Mouse (Mus musculus): ENCODE measurements at regions not wholly inside any gene's neighbourhood (a gene's known extent, or its start where the extent isn't known, plus 50 kb on each side); places are given as distances from the start of the nearest gene placed in this dataset.

- TF ChIP-seq EP300 (IDR thresholded peaks at IDR 0.05; ENCODE audit: low read depth): no peak
- no peak for TF ChIP-seq CTCF (IDR thresholded peaks at IDR 0.05; ENCODE audit: low read depth)
These were observed 281.1 kb downstream of the Cog6 start for GRCm38 (mm10) chr3:52735939-52736338.

Measured in liver, postnatal 0 days (tissue).